Mouse (Mus musculus): Measurements from ENCODE around the gene Padi4. TPM values are rescaled to one million over a fixed set of nuclear protein-coding genes. Genes with fewer than 3 reads are reported as not detected.

The Padi4 gene
- polyA plus RNA-seq, 1 experiment from 2014 or later = 3.0 TPM

DNA sequence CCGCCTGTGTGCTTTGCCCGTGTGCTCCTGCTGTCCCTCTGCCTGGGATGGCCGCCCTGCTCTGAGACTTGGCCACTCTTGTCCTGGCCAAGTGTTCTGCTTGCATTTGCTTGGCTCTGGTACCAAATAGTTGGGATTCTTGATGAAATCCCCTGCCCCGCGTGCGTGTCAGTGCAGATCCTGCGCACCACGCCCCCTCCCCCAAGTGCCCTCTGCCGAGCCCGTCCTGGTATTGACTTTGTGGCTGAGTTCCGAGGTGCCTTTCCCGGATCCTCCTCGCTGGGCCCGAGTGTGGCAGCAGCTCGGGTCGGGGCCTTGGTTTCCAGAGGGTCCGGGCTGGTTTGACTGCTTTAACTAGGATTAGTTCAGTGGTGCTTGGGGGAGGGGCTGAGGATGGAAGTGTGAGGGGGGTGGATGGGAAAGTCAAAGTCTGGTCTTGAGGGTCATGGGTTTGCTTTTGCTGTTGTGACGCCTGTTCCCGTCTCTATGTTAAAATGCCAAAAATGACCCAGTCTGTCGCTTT, 52.0 kb downstream of the Padi4 start:
- no peak overlapping the region for H3K4me3 ChIP-seq (ENCODE audit: low read length)
- H3K9ac ChIP-seq (ENCODE audit: low read length) = no peak overlapping the region
- H3K4me2 ChIP-seq (ENCODE audit: low read depth, low read length) = no peak overlapping the region
- no peaks in the 10 kb centered on the region for H3K27me3 ChIP-seq (ENCODE audit: control insufficient read depth, insufficient read depth, low read length)
- no peak for ATAC-seq (replicated peaks; ENCODE audit: extremely low read depth, insufficient read depth, low FRiP score)
- no peaks in the 10 kb centered on the region for H3K9me3 ChIP-seq (replicated peaks; ENCODE audit: control insufficient read depth, low read length)
- peaks cover 35% of the 10 kb centered on the region for H3K36me3 ChIP-seq (ENCODE audit: control insufficient read depth, insufficient read depth)
- 80% methylated on average over 20 of the region's 20 CpGs for WGBS
- no peak overlapping the region for H3K27ac ChIP-seq (ENCODE audit: low read length)
- no peaks in the 10 kb centered on the region for H3K4me1 ChIP-seq (ENCODE audit: control insufficient read depth, insufficient read depth, low read length)

GRCm38 (mm10) chr4:140720091-140720490, 53.9 kb downstream of the Padi4 start:
- peaks cover 53% of the 10 kb centered on the region for H3K36me3 ChIP-seq (ENCODE audit: control insufficient read depth, insufficient read depth)
- 65% methylated on average over 5 of the region's 5 CpGs for WGBS
- H3K4me3 ChIP-seq (ENCODE audit: low read length) = no peak overlapping the region
- H3K27ac ChIP-seq (ENCODE audit: low read length) = peak overlapping the region; percentile 20; the same call in 1 of the 2 replicates
- no peak overlapping the region for H3K9ac ChIP-seq (ENCODE audit: low read length)
- H3K9me3 ChIP-seq (replicated peaks; ENCODE audit: control insufficient read depth, low read length) = no peaks in the 10 kb centered on the region
- no peak for ATAC-seq (replicated peaks; ENCODE audit: extremely low read depth, insufficient read depth, low FRiP score)
- no peaks in the 10 kb centered on the region for H3K27me3 ChIP-seq (ENCODE audit: control insufficient read depth, insufficient read depth, low read length)
- H3K4me2 ChIP-seq (ENCODE audit: low read depth, low read length) = no peak overlapping the region
- no peaks in the 10 kb centered on the region for H3K4me1 ChIP-seq (ENCODE audit: control insufficient read depth, insufficient read depth, low read length)

DNA sequence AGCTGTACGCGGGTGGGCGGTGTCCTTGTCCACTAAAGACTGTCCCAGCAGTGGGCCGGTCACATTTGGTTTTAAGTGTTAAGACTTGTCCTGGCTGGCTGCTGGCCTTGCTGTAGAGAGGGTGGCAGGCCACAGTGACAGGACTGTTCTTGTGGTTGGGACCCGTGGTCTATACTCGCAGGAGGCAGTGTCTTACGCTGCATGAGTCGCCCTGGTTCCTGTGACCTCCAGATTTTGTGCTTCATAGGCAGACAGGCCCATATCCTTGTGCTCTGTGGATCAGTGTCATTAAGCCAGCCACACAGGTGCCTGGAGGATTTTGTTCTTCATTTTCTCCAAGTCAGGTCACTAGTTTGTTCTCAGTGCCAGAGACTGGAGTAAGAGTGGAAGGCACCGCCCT, 55.6 kb downstream of the Padi4 start:
- no peaks in the 10 kb centered on the region for H3K27me3 ChIP-seq (ENCODE audit: control insufficient read depth, insufficient read depth, low read length)
- H3K27ac ChIP-seq (ENCODE audit: low read length) = no peak overlapping the region
- 92% methylated on average over 9 of the region's 9 CpGs for WGBS
- no peak for ATAC-seq (replicated peaks; ENCODE audit: extremely low read depth, insufficient read depth, low FRiP score)
- H3K4me3 ChIP-seq (ENCODE audit: low read length) = no peak overlapping the region
- no peaks in the 10 kb centered on the region for H3K9me3 ChIP-seq (replicated peaks; ENCODE audit: control insufficient read depth, low read length)
- H3K9ac ChIP-seq (ENCODE audit: low read length) = no peak overlapping the region
- H3K4me2 ChIP-seq (ENCODE audit: low read depth, low read length) = no peak overlapping the region
- peaks cover 7% of the 10 kb centered on the region for H3K4me1 ChIP-seq (ENCODE audit: control insufficient read depth, insufficient read depth, low read length)
- H3K36me3 ChIP-seq (ENCODE audit: control insufficient read depth, insufficient read depth) = peaks cover 57% of the 10 kb centered on the region

- no peak for ATAC-seq (replicated peaks; ENCODE audit: extremely low read depth, insufficient read depth, low FRiP score)
- peaks cover 10% of the 10 kb centered on the region for H3K4me1 ChIP-seq (ENCODE audit: control insufficient read depth, insufficient read depth, low read length)
- 90% methylated on average over 11 of the region's 11 CpGs for WGBS
These were observed 57.0 kb downstream of the Padi4 start for GRCm38 (mm10) chr4:140716994-140717393.

DNA sequence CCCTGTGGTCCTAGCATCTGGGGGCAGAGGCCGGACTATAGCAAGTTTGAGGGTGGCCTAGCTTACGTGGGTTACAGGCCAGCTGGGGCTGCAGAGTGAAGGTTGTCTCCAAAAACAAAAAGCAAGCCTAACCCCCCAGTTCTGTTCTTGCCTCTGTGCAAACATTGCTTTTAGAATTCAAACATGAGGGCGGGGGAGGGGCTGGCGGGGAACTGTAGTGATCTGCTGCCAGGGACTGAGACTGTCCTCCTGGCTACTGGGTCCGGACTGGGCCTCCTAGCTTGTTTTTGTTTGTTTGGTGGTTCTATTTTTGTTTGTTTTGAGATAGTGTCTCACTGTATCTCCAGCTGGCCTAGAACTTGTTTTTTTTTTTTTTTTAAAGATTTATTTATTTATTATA, 59.5 kb downstream of the Padi4 start:
- Histone ChIP-seq H3K4me1 (ENCODE audit: control insufficient read depth, insufficient read depth, low read length) (peaks cover 10% of the 10 kb centered on the region), H3K9me3 (replicated peaks; ENCODE audit: control insufficient read depth, low read length) (no peaks in the 10 kb centered on the region), H3K27ac (ENCODE audit: low read length) (peak overlapping the region; percentile 47), H3K9ac (ENCODE audit: low read length) (no peak overlapping the region), H3K27me3 (ENCODE audit: control insufficient read depth, insufficient read depth, low read length) (no peaks in the 10 kb centered on the region), H3K36me3 (ENCODE audit: control insufficient read depth, insufficient read depth) (peaks cover 68% of the 10 kb centered on the region), H3K4me3 (ENCODE audit: low read length) (no peak overlapping the region), H3K4me2 (ENCODE audit: low read depth, low read length) (no peak overlapping the region)
- 76% methylated on average over 5 of the region's 5 CpGs for WGBS
- no peak for ATAC-seq (replicated peaks; ENCODE audit: extremely low read depth, insufficient read depth, low FRiP score)

More at GRCm38 (mm10) chr4:140716994-140717393, 57.0 kb downstream of the Padi4 start:
- Histone ChIP-seq H3K36me3 (ENCODE audit: control insufficient read depth, insufficient read depth) (peaks cover 66% of the 10 kb centered on the region), H3K27me3 (ENCODE audit: control insufficient read depth, insufficient read depth, low read length) (no peaks in the 10 kb centered on the region), H3K27ac (ENCODE audit: low read length) (no peak overlapping the region), H3K9me3 (replicated peaks; ENCODE audit: control insufficient read depth, low read length) (no peaks in the 10 kb centered on the region), H3K9ac (ENCODE audit: low read length) (no peak overlapping the region), H3K4me2 (ENCODE audit: low read depth, low read length) (no peak overlapping the region), H3K4me3 (ENCODE audit: low read length) (no peak overlapping the region)

GRCm38 (mm10) chr4:140713480-140714365, 60.3 kb downstream of the Padi4 start:
- Histone ChIP-seq H3K27me3 (ENCODE audit: control insufficient read depth, insufficient read depth, low read length) (no peaks in the 10 kb centered on the region), H3K9me3 (replicated peaks; ENCODE audit: control insufficient read depth, low read length) (no peaks in the 10 kb centered on the region), H3K4me1 (ENCODE audit: control insufficient read depth, insufficient read depth, low read length) (peaks cover 12% of the 10 kb centered on the region), H3K4me2 (ENCODE audit: low read depth, low read length) (no peak overlapping the region), H3K27ac (ENCODE audit: low read length) (peak overlapping the region; percentile 47), H3K9ac (ENCODE audit: low read length) (no peak overlapping the region), H3K4me3 (ENCODE audit: low read length) (no peak overlapping the region), H3K36me3 (ENCODE audit: control insufficient read depth, insufficient read depth) (peaks cover 63% of the 10 kb centered on the region)
- peak; percentile 95 for ATAC-seq (replicated peaks; ENCODE audit: extremely low read depth, insufficient read depth, low FRiP score)
- 38% methylated on average over 29 of the region's 29 CpGs for WGBS

GRCm38 (mm10) chr4:140711360-140711759, 62.7 kb downstream of the Padi4 start:
- no peak overlapping the region for H3K4me3 ChIP-seq (ENCODE audit: low read length)
- no peak overlapping the region for H3K9ac ChIP-seq (ENCODE audit: low read length)
- H3K4me2 ChIP-seq (ENCODE audit: low read depth, low read length) = no peak overlapping the region
- no peak for ATAC-seq (replicated peaks; ENCODE audit: extremely low read depth, insufficient read depth, low FRiP score)
- no peaks in the 10 kb centered on the region for H3K27me3 ChIP-seq (ENCODE audit: control insufficient read depth, insufficient read depth, low read length)
- H3K9me3 ChIP-seq (replicated peaks; ENCODE audit: control insufficient read depth, low read length) = no peaks in the 10 kb centered on the region
- H3K36me3 ChIP-seq (ENCODE audit: control insufficient read depth, insufficient read depth) = peaks cover 50% of the 10 kb centered on the region
- no peak overlapping the region for H3K27ac ChIP-seq (ENCODE audit: low read length)
- peaks cover 29% of the 10 kb centered on the region for H3K4me1 ChIP-seq (ENCODE audit: control insufficient read depth, insufficient read depth, low read length)
- WGBS = 54% methylated on average over 5 of the region's 5 CpGs

DNA sequence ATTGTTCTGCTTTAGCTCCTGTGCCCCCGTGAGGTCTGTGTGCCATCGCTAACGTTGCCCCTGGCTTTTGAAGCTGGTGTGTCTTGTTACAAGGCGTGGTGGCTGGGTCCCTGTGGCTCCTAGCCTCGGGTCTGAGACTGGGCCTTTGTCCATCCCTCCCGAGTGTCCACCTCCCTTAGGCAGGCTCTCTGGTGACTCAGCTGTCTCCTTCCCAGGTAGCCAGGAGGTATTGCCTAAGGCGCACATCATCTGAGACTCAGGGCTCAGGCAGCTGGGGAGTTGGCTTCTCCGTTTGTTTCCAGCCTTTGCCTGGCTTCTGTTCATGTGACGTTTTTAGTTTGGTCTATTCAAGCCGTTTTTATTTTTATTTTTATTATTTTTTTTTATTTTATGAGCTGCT, 63.3 kb downstream of the Padi4 start:
- ATAC-seq (replicated peaks; ENCODE audit: extremely low read depth, insufficient read depth, low FRiP score) = no peak
- H3K9ac ChIP-seq (ENCODE audit: low read length) = no peak overlapping the region
- no peak overlapping the region for H3K27ac ChIP-seq (ENCODE audit: low read length)
- no peak overlapping the region for H3K4me2 ChIP-seq (ENCODE audit: low read depth, low read length)
- H3K4me3 ChIP-seq (ENCODE audit: low read length) = no peak overlapping the region
- no peaks in the 10 kb centered on the region for H3K27me3 ChIP-seq (ENCODE audit: control insufficient read depth, insufficient read depth, low read length)
- peaks cover 46% of the 10 kb centered on the region for H3K36me3 ChIP-seq (ENCODE audit: control insufficient read depth, insufficient read depth)
- WGBS = 88% methylated on average over 10 of the region's 10 CpGs
- H3K9me3 ChIP-seq (replicated peaks; ENCODE audit: control insufficient read depth, low read length) = no peaks in the 10 kb centered on the region
- peaks cover 29% of the 10 kb centered on the region for H3K4me1 ChIP-seq (ENCODE audit: control insufficient read depth, insufficient read depth, low read length)

DNA sequence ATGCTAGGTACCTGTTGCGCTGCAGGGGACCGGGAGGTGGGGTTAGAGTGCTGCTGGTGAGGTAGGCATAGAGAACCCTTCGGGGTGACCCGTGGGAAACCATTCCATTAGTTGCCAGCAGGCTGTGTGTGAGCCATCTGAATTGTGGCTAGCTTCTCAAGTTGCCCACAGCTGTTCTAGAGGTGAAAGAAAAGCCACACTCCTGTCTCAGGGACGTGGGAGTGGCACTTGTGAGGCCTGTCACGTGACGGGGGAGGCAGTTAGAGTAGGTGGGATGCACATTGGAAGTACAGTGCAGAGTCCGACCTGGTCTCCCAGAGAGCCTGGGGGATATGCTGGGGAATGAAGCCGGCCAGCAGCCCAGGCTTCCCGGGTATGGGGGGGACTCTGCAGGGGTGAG, 64.4 kb downstream of the Padi4 start:
- ATAC-seq (replicated peaks; ENCODE audit: extremely low read depth, insufficient read depth, low FRiP score) = no peak
- no peaks in the 10 kb centered on the region for H3K9me3 ChIP-seq (replicated peaks; ENCODE audit: control insufficient read depth, low read length)
- no peak overlapping the region for H3K4me3 ChIP-seq (ENCODE audit: low read length)
- H3K27ac ChIP-seq (ENCODE audit: low read length) = no peak overlapping the region
- H3K27me3 ChIP-seq (ENCODE audit: control insufficient read depth, insufficient read depth, low read length) = no peaks in the 10 kb centered on the region
- no peak overlapping the region for H3K9ac ChIP-seq (ENCODE audit: low read length)
- H3K36me3 ChIP-seq (ENCODE audit: control insufficient read depth, insufficient read depth) = peaks cover 37% of the 10 kb centered on the region
- peaks cover 28% of the 10 kb centered on the region for H3K4me1 ChIP-seq (ENCODE audit: control insufficient read depth, insufficient read depth, low read length)
- WGBS = 85% methylated on average over 10 of the region's 10 CpGs
- no peak overlapping the region for H3K4me2 ChIP-seq (ENCODE audit: low read depth, low read length)

Measured in heart, embryonic 16.5 days (tissue).